Mouse (Mus musculus) embryonic stem cell, embryonic (primary cell): Measurements from ENCODE around the gene Skap2.

Experiments
- CTCF ChIA-PET, 4 experiments: fragments of 300-600 bp in 2 of 4; fragments of 350-600 bp in 2 of 4; sonication (Branson Sonifier 250); formaldehyde crosslinking; loops; one replicate each; lab custom pipeline; 2022; ENCODE audit warnings: inconsistent platforms in 2 of 4; lab: Charles Lee
- POLR2A ChIA-PET, 4 experiments: fragments of 300-600 bp in 2 of 4; fragments of 350-600 bp in 2 of 4; sonication (Branson Sonifier 250); formaldehyde crosslinking; loops; one replicate each; lab custom pipeline; 2022; ENCODE audit warnings: antibody characterized with exemption in 4 of 4, inconsistent platforms in 1 of 4; lab: Charles Lee

Skap2 gene

GRCm38 (mm10) chr6:52012409-52013244, at the start of gene Skap2:
Gene Skap2, minus strand, starts transcription at chr6:52012549.
- POLR2A ChIA-PET: interaction anchor here in 3 of 4 experiments (0.6 to 3.4 kb wide), 45 partner anchors 8 to 544 kb away, joined by 3 to 57 read pairs (median 4); partner anchors contain the start of gene Hnrnpa2b1 (in 3 of the 3)
- CTCF ChIA-PET: interaction anchor here in 3 of 4 experiments (0.6 to 1.4 kb wide), 7 partner anchors 10 to 503 kb away, joined by 3 to 8 read pairs (median 4); no protein-coding TSS in a partner anchor

- CTCF ChIA-PET: no interaction called here
- POLR2A ChIA-PET: interaction anchor here in 2 of 4 experiments (0.5 to 1.1 kb wide), 3 partner anchors 12 to 95 kb away, joined by 3 read pairs; no protein-coding TSS in a partner anchor
Observed at GRCm38 (mm10) chr6:52058899-52059448, 46.6 kb upstream of the Skap2 start.

GRCm38 (mm10) chr6:52058120-52058519, 45.8 kb upstream of the Skap2 start:
- ChIA-PET POLR2A (interaction anchor here in 1 of 4 experiments (0.6 to 1.1 kb wide), 5 partner anchors 11 to 209 kb away, joined by 3 to 4 read pairs (median 4); no protein-coding TSS in a partner anchor), CTCF (interaction anchor here in 2 of 4 experiments (1.0 to 1.1 kb wide), 3 partner anchors 12 to 44 kb away, joined by 3 to 5 read pairs (median 3); no protein-coding TSS in a partner anchor)

GRCm38 (mm10) chr6:52053567-52054561, 41.5 kb upstream of the Skap2 start:
- POLR2A ChIA-PET: interaction anchor here in 2 of 4 experiments (0.6 to 1.5 kb wide), 6 partner anchors 10 to 59 kb away, joined by 3 to 7 read pairs (median 3); partner anchors contain the start of gene Skap2 (in 1 of the 2)
- CTCF ChIA-PET: interaction anchor here in 3 of 4 experiments (0.5 to 1.4 kb wide), 9 partner anchors 8 to 406 kb away, joined by 3 to 5 read pairs (median 3); no protein-coding TSS in a partner anchor

GRCm38 (mm10) chr6:52050062-52050461, 37.7 kb upstream of the Skap2 start:
- CTCF ChIA-PET: no interaction called here
- POLR2A ChIA-PET: no interaction called here

GRCm38 (mm10) chr6:52045517-52045916, 33.2 kb upstream of the Skap2 start:
- POLR2A ChIA-PET: interaction anchor here in 3 of 4 experiments (0.6 to 2.0 kb wide), 11 partner anchors 9 to 169 kb away, joined by 3 to 8 read pairs (median 4); no protein-coding TSS in a partner anchor
- CTCF ChIA-PET: interaction anchor here (0.5 to 2.1 kb wide), 32 partner anchors 8 to 613 kb away, joined by 3 to 10 read pairs (median 3); partner anchors contain the start of genes Hoxa1 (in 1 of the 4), Hoxa7 (in 1 of the 4), Nfe2l3 (in 1 of the 4) and Skap2 (in 1 of the 4)

- ChIA-PET POLR2A (interaction anchor here (0.6 to 1.9 kb wide), 16 partner anchors 9 to 241 kb away, joined by 3 to 9 read pairs (median 4); partner anchors contain the start of gene Skap2 (in 2 of the 4)), CTCF (interaction anchor here in 3 of 4 experiments (0.7 to 1.6 kb wide), 15 partner anchors 9 to 825 kb away, joined by 3 to 10 read pairs (median 4); no protein-coding TSS in a partner anchor)
Observed at GRCm38 (mm10) chr6:52036077-52036476, 23.7 kb upstream of the Skap2 start.

GRCm38 (mm10) chr6:52031181-52031580, 18.8 kb upstream of the Skap2 start:
- POLR2A ChIA-PET: interaction anchor here in 3 of 4 experiments (0.6 to 3.4 kb wide), 18 partner anchors 12 to 1768 kb away, joined by 3 to 28 read pairs (median 4); partner anchors contain the start of gene Skap2 (in 3 of the 3)

GRCm38 (mm10) chr6:52028131-52028530, 15.8 kb upstream of the Skap2 start:
- ChIA-PET CTCF (interaction anchor here in 1 of 4 experiments (0.6 to 0.7 kb wide), 2 partner anchors 16 to 194 kb away, joined by 3 to 4 read pairs; partner anchors contain the start of gene Skap2), POLR2A (interaction anchor here in 2 of 4 experiments (1.0 to 3.2 kb wide), 3 partner anchors 15 to 22 kb away, joined by 3 to 57 read pairs (median 5); partner anchors contain the start of gene Skap2 (in 2 of the 2))

More at GRCm38 (mm10) chr6:52031181-52031580, 18.8 kb upstream of the Skap2 start:
- CTCF ChIA-PET: interaction anchor here in 2 of 4 experiments (0.6 to 1.2 kb wide), 5 partner anchors 14 to 159 kb away, joined by 3 to 7 read pairs (median 3); no protein-coding TSS in a partner anchor

GRCm38 (mm10) chr6:52027181-52027580, 14.8 kb upstream of the Skap2 start:
- POLR2A ChIA-PET: interaction anchor here (0.6 to 3.2 kb wide), 7 partner anchors 8 to 757 kb away, joined by 3 to 57 read pairs (median 8); partner anchors contain the start of gene Skap2 (in 3 of the 4)
- CTCF ChIA-PET: interaction anchor here in 1 of 4 experiments (0.7 kb wide), 1 partner anchor 15 kb away, joined by 4 read pairs; the partner anchor contains the start of gene Skap2

GRCm38 (mm10) chr6:52026281-52026680, 13.9 kb upstream of the Skap2 start:
- ChIA-PET CTCF (interaction anchor here in 2 of 4 experiments (0.6 to 1.2 kb wide), 4 partner anchors 20 to 100 kb away, joined by 3 to 4 read pairs (median 4); no protein-coding TSS in a partner anchor), POLR2A (interaction anchor here (0.7 to 3.2 kb wide), 29 partner anchors 9 to 756 kb away, joined by 3 to 57 read pairs (median 4); partner anchors contain the start of gene Skap2 (in 3 of the 4))

GRCm38 (mm10) chr6:52024730-52025129, 12.4 kb upstream of the Skap2 start:
- POLR2A ChIA-PET: interaction anchor here in 2 of 4 experiments (1.6 to 2.0 kb wide), 3 partner anchors 8 to 23 kb away, joined by 5 to 16 read pairs (median 6); no protein-coding TSS in a partner anchor
- CTCF ChIA-PET: no interaction called here

- ChIA-PET POLR2A (interaction anchor here in 1 of 4 experiments (0.6 to 2.8 kb wide), 2 partner anchors 10 to 16 kb away, joined by 3 to 13 read pairs; partner anchors contain the start of gene Skap2), CTCF (no interaction called here)
Observed at GRCm38 (mm10) chr6:52022363-52022762, 10.0 kb upstream of the Skap2 start.

- POLR2A ChIA-PET: interaction anchor here in 2 of 4 experiments (0.6 to 2.1 kb wide), 2 partner anchors 8 to 152 kb away, joined by 7 to 8 read pairs; partner anchors contain the start of gene Skap2 (in 1 of the 2)
- CTCF ChIA-PET: interaction anchor here in 1 of 4 experiments (0.6 kb wide), 1 partner anchor 539 kb away, joined by 8 read pairs; no protein-coding TSS in a partner anchor
Observed at GRCm38 (mm10) chr6:52020276-52020675, 7.9 kb upstream of the Skap2 start.

GRCm38 (mm10) chr6:52013245-52013945, 1.0 kb upstream of the Skap2 start:
- POLR2A ChIA-PET: interaction anchor here in 3 of 4 experiments (0.6 to 3.4 kb wide), 32 partner anchors 7 to 544 kb away, joined by 3 to 57 read pairs (median 4); partner anchors contain the start of gene Hnrnpa2b1 (in 2 of the 3)
- CTCF ChIA-PET: interaction anchor here in 3 of 4 experiments (0.6 to 1.4 kb wide), 4 partner anchors 14 to 504 kb away, joined by 3 to 8 read pairs (median 4); no protein-coding TSS in a partner anchor
